Mouse (Mus musculus): ENCODE results near the gene Dppa3.
"Not testable (repeated sequence)": the region's sequence is repeated elsewhere in the genome, so short reads cannot be mapped to it uniquely, and the experiment has no call there.

- TF ChIP-seq POLR2A (IDR thresholded peaks at IDR 0.05; ENCODE audit: control insufficient read depth, extremely low read depth, insufficient read depth, low read length, poor library complexity); CTCF (IDR thresholded peaks at IDR 0.05; ENCODE audit: borderline replicate concordance, control insufficient read depth, extremely low read depth, insufficient read depth, low read length, poor library complexity): not testable (repeated sequence)
Observed at GRCm38 (mm10) chr6:122644196-122644595, 18.0 kb downstream of the Dppa3 start.

Measured in thymus, adult 2 months (tissue).